Mouse (Mus musculus): ENCODE results near the gene Dach2. TPM values are rescaled to one million over a fixed set of nuclear protein-coding genes. Genes with fewer than 3 reads are reported as not detected.
A peak's percentile ranks its signal among the peaks of the same experiment; 100 is the strongest.

The Dach2 gene
- total RNA-seq, 2 experiments from 2014 or later: 0.34 to 1.0 TPM

DNA sequence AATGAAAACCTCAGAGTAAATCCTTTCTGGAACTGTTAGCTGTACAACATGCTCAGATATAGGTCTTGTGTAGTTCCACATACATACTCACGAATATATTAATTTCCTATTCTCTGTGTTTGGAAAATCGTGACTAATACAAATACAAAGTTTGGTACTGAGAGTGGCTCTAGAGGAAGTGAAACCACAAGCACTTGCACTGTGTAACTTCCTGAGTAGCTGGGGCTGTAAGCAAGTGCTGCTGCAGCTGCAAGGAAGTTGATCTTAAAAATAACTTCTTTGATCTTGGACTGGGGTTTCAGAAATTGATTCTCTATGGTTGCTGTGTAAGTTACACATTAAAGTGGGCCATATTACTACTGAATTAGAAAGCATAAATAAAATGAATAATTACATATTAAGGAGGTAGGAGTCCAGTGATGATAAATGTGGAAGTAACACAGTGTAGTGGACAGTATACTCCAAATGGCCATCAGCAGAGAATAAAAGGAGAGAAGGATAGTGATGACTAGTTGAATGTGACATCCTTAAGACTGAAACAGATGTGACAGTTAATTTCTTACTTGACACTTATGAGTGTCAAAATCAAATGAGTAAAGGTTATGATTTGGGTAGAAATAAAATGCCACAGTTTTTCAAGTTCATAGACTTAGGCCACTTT lies 570.7 kb downstream of the Dach2 start:
- peak in 1 of 2 experiments; percentile 0 for DNase-seq (ENCODE audit: low spot score in 2 of 2)
- intact Hi-C loops (cut with DNase I): no loop called here

Other genes starting within 250 kb of the Dach2 start
- 10 to 100 TPM; 37.2 to 40.5 TPM for gene Chm, start 112.0 kb upstream of the Dach2 start, total RNA-seq (2021)